Mouse (Mus musculus) embryonic fibroblast, embryonic 13.5 days (primary cell): ENCODE measurements around the gene Hpse2.

ENCODE experiments used
- CTCF ChIP-seq: IDR thresholded peaks from 2 replicates; pipeline ENCODE4 v1.5.1; 2011; ENCODE audit warnings: mild to moderate bottlenecking, control low read depth, low read length, moderate library complexity, borderline replicate concordance; ENCODE audit not compliant: insufficient read depth
- POLR2A ChIP-seq: IDR thresholded peaks from 2 replicates; pipeline ENCODE4 v1.6.1; 2011; ENCODE audit warnings: low read depth, mild to moderate bottlenecking, control low read depth, low read length, moderate library complexity

GRCm38 (mm10) chr19:42737753-42738152 is 650.4 kb downstream of the Hpse2 start:
- TF ChIP-seq CTCF (no peak), POLR2A (no peak)
